Mouse (Mus musculus) left cerebral cortex, postnatal 36 days (tissue): ENCODE measurements at regions not wholly inside any gene's neighbourhood (a gene's known extent, or its start where the extent isn't known, plus 50 kb on each side); places are given as distances from the start of the nearest gene placed in this dataset.

ENCODE experiments used
- DNase-seq, 2 experiments: peaks; one replicate each; pipeline ENCODE4 v3.0.0; 2021 to 2022; ENCODE audit warnings: low spot score in 2 of 2, mixed read lengths in 1 of 2
- intact Hi-C: fragments of 180-260 bp; cut with DNase I; formaldehyde crosslinking; loops from one replicate; pipeline ENCODE4 v1.15.1; 2025

GRCm38 (mm10) chr19:52048378-52048978, 215.6 kb upstream of the Ins1 start:
- DNase-seq: no peak
- intact Hi-C loops: no loop called here

GRCm38 (mm10) chr19:52068806-52069205, 195.3 kb upstream of the Ins1 start:
- DNase-seq: peak in 1 of 2 experiments; percentile 18
- intact Hi-C loops: no loop called here

- intact Hi-C loops: no loop called here
- peak in 1 of 2 experiments; percentile 10 for DNase-seq
Measured at GRCm38 (mm10) chr19:52069919-52070528, 194.1 kb upstream of the Ins1 start.

GRCm38 (mm10) chr19:52071234-52071633, 192.9 kb upstream of the Ins1 start:
- intact Hi-C loops: no loop called here
- no peak for DNase-seq

DNA sequence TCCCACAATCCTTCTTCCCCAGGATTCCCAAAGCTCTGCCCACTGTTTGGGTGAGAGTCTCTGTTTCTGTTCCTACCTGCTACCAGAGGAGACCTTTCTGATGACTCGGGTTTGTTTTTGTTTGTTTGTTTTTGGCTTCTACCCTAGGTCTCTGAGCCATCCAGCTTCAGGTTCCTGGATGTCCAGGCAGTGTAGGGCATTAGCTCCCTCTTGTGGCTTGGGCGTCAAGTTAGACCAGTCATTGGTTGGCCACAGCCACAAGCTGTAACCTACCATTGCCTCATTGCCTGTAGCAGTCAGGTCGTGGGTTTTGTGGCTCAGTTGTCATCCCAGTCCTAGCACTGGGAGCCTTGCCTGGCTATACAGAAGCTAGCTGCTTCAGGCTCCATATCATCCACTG, 185.1 kb upstream of the Ins1 start:
- DNase-seq: no peak
- intact Hi-C loops: no loop called here

DNA sequence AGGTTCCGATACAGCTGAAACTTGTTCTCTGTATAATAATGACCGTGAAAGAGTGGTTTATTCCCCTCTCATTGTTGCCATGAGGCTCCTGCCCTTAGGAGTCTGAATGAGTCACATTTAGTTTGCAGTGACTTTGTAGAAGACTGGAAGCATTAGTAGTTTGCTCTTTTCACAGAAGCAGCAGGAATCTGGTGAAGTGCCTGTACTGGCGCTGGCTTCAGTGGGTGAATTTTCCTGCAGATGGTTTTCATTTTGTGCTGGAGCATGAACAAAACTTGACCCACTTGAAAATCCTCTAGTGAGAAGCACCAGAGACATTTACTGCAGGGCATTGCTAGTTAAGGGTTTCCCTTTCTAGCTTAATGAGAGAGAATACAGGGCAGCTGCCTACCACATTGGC, 151.7 kb upstream of the Ins1 start:
- DNase-seq: peak in 1 of 2 experiments; percentile 6

More for the DNA sequence above, 151.7 kb upstream of the Ins1 start:
- intact Hi-C loops: no loop called here
